Mouse (Mus musculus) CH12.LX (cell line): ENCODE results near the gene Vmn2r56.

ENCODE experiments used
- CHD1 ChIP-seq: IDR thresholded peaks from 2 replicates; pipeline ENCODE4 v1.6.1; 2012; ENCODE audit warnings: low read depth, low read length, improper control_type of control experiment, inconsistent platforms
- CTCF ChIP-seq, 2 experiments: IDR thresholded peaks in 1 of 2; conservative IDR thresholded peaks in 1 of 2; 2 replicates each; pipeline ENCODE4 v1.5.1; 2011 to 2012; ENCODE audit warnings: low read depth in 2 of 2, low read length in 2 of 2, improper control_type of control experiment in 1 of 2, inconsistent platforms in 1 of 2, mild to moderate bottlenecking in 1 of 2, moderate library complexity in 1 of 2
- ETS1 ChIP-seq: conservative IDR thresholded peaks from 2 replicates; pipeline ENCODE4 v1.6.1; 2012; ENCODE audit warnings: low read depth, mild to moderate bottlenecking, inconsistent platforms, low read length, improper control_type of control experiment, moderate library complexity
- JUN ChIP-seq: IDR thresholded peaks from 2 replicates; pipeline ENCODE4 v1.6.1; 2011; ENCODE audit warnings: low read depth, mild to moderate bottlenecking, low read length, improper control_type of control experiment, moderate library complexity; ENCODE audit not compliant: insufficient read depth
- POLR2A ChIP-seq: IDR thresholded peaks from 2 replicates; pipeline ENCODE4 v1.6.1; 2011; ENCODE audit warnings: low read depth, mild to moderate bottlenecking, improper control_type of control experiment, low read length
- POLR2AphosphoS2 ChIP-seq: IDR thresholded peaks from 2 replicates; pipeline ENCODE4 v1.6.1; 2011; ENCODE audit warnings: low read depth, low read length, improper control_type of control experiment
- SIN3A ChIP-seq: IDR thresholded peaks from 2 replicates; pipeline ENCODE4 v1.6.1; 2012; ENCODE audit warnings: low read length, improper control_type of control experiment, inconsistent platforms
- TCF12 ChIP-seq: IDR thresholded peaks from 2 replicates; pipeline ENCODE4 v1.6.1; 2014; ENCODE audit warnings: low read depth, mild to moderate bottlenecking, inconsistent platforms, low read length, improper control_type of control experiment
- UBTF ChIP-seq: IDR thresholded peaks from 2 replicates; pipeline ENCODE4 v1.6.1; 2012; ENCODE audit warnings: low read depth, mild to moderate bottlenecking, inconsistent platforms, low read length, improper control_type of control experiment, moderate library complexity
- USF1 ChIP-seq: IDR thresholded peaks from 2 replicates; pipeline ENCODE4 v1.6.1; 2014; ENCODE audit warnings: low read depth, mild to moderate bottlenecking, inconsistent platforms, low read length, improper control_type of control experiment
- ZMIZ1 ChIP-seq: IDR thresholded peaks from 2 replicates; pipeline ENCODE4 v1.6.1; 2012; ENCODE audit warnings: low read depth, mild to moderate bottlenecking, inconsistent platforms, low read length, improper control_type of control experiment

DNA sequence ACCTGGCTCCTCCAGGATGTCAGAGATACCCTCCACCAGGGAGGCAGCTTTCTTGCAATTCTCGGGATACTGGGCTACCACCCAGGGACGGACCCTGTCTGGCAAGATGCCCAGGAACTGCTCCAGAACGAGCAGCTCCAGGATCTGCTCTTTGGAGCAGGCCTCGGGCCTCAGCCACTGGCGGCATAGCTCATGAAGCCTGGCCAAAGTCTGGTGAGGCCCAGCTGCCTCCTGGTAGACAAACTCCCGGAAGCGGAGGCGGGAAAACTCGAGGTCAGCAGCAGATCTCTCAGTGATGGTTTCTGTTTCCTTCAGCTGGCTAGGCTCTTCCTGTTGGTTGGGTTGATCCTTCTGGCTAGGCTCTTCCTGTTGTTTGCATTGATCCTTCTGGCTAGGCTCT lies 39.3 kb upstream of the Vmn2r56 start:
- no peak for TF ChIP-seq UBTF
- TF ChIP-seq CHD1 = no peak
- TF ChIP-seq POLR2AphosphoS2 = no peak
- TF ChIP-seq USF1 = no peak
- TF ChIP-seq ETS1 = no peak
- no peak for TF ChIP-seq JUN
- no peak for TF ChIP-seq POLR2A
- no peak for TF ChIP-seq CTCF (conservative IDR thresholded peaks at IDR 0.05 in 1 of 2, IDR thresholded peaks at IDR 0.05 in 1 of 2; ENCODE audit: low read depth in 2 of 2, low read length in 2 of 2)
- TF ChIP-seq TCF12 = no peak
- no peak for TF ChIP-seq ZMIZ1
- TF ChIP-seq SIN3A = no peak
